Mouse (Mus musculus): ENCODE results near the gene Carnmt1.

DNA sequence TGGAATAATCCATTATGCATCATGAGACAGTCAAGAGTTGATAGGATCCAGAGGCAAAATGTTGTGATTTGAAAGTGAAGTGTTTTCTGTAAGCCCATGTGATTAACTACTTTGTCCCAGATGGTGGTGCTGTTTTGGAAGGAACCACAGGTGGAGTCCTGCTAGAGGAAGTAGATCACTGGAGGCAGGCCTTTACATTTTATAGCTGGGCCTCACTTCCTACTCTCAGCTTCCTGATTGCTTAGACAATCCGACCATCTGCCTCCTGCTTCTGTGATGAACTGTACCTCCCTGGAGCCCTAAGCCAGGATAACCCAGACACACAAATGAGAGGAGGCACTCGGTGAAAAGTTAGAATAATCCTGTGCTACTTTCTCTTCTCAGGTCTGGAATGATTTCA lies 6.7 kb upstream of the Carnmt1 start:
- TF ChIP-seq CTCF (IDR thresholded peaks at IDR 0.05; ENCODE audit: extremely low read depth, insufficient read depth, low read length) (no peak), POLR2A (IDR thresholded peaks at IDR 0.05; ENCODE audit: extremely low read depth, insufficient read depth, low read length) (no peak)

Measured in cortical plate, adult 2 months (tissue).